Mouse (Mus musculus) bone marrow macrophage, adult 2 months (primary cell): ENCODE data around the gene Mrgprd.

Experiments used
- CTCF ChIP-seq: IDR thresholded peaks from 2 replicates; pipeline ENCODE4 v1.5.1; 2012; ENCODE audit warnings: low read depth, mild to moderate bottlenecking, low read length, moderate library complexity
- POLR2A ChIP-seq: IDR thresholded peaks from 2 replicates; pipeline ENCODE4 v1.6.1; 2012; ENCODE audit warnings: mild to moderate bottlenecking, low read depth, low read length, borderline replicate concordance

DNA sequence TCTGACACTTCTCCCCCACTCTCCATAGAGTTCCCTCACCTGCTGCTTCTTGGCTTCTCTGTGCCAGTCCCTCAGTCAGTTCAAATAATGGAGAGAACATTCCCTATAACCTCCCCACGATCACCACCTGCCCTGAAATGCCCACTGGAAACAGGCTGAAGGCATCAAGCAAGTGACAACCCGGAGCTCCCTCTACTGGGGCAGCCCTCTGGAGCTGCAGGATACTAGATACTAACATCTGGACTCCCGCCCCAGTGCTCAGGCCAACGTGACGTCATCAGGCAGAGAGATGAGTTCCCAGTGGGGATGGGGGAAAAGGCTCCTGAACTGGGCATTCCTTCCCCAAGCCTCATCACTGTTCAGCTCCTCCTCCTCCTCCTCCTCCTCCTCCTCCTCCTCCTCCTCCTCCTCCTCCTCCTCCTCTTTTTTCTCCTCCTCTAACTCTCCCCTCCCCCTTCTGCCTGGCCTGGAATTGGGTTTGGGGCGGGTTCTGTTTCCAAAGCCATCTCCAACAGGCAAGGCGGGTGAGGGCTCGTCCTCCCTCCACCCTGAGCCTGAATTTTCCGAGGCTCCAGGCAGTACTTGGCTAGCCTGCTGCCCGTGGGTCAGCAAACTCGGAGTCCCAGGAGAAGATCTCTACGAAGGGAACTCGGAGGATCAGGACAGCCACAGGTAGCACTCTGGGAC is 14.2 kb upstream of the Mrgprd start, which contains the start of gene Mrgprf:
- TF ChIP-seq CTCF = no peak
- TF ChIP-seq POLR2A = no peak
